Mouse (Mus musculus) heart, postnatal 0 days (tissue): ENCODE measurements around the gene Grb14. TPM values are rescaled to one million over a fixed set of nuclear protein-coding genes. Genes with fewer than 3 reads are reported as not detected.

Source experiments
- ATAC-seq: fragments of 200-750 bp; cut with Nextera tagmentation; 2 replicates; pipeline ENCODE4 v1.8.0; 2017; ENCODE audit warnings: low read depth, moderate number of reproducible peaks, moderate library complexity; ENCODE audit not compliant: insufficient read depth
- DNase-seq: peaks from one replicate; pipeline ENCODE4 v3.0.0-alpha.2; 2016; ENCODE audit warnings: low spot score
- H3K27ac ChIP-seq: fragments of 300-500 bp; sonication (generic); 2 replicates; pipeline ENCODE4 v1.5.1; 2014; ENCODE audit warnings: low read depth, mild to moderate bottlenecking
- H3K27me3 ChIP-seq: fragments of 300-500 bp; sonication (generic); 2 replicates; pipeline ENCODE4 v1.6.1; 2014; ENCODE audit warnings: low read length, mixed read lengths; ENCODE audit not compliant: control insufficient read depth, insufficient read depth
- H3K36me3 ChIP-seq: fragments of 300-500 bp; sonication (generic); replicated peaks from 2 replicates; pipeline ENCODE4 v1.6.1; 2014; ENCODE audit warnings: low read length, mixed read lengths; ENCODE audit not compliant: control insufficient read depth, insufficient read depth
- H3K4me1 ChIP-seq: fragments of 300-500 bp; sonication (generic); 2 replicates; pipeline ENCODE4 v1.6.1; 2014; ENCODE audit warnings: antibody characterized with exemption; ENCODE audit not compliant: control insufficient read depth, insufficient read depth
- H3K4me2 ChIP-seq: fragments of 300-500 bp; sonication (generic); 2 replicates; pipeline ENCODE4 v1.6.1; 2014; ENCODE audit warnings: low read depth, mild to moderate bottlenecking, low read length, moderate library complexity
- H3K4me3 ChIP-seq: fragments of 300-500 bp; sonication (generic); 2 replicates; pipeline ENCODE4 v1.5.1; 2014; ENCODE audit warnings: low read depth, low read length
- H3K9ac ChIP-seq: fragments of 300-500 bp; sonication (generic); replicated peaks from 2 replicates; pipeline ENCODE4 v1.6.1; 2014; ENCODE audit warnings: low read depth, low read length, mixed read lengths
- H3K9me3 ChIP-seq: fragments of 300-500 bp; sonication (generic); replicated peaks from 2 replicates; pipeline ENCODE4 v1.6.1; 2016; ENCODE audit warnings: low read length; ENCODE audit not compliant: control insufficient read depth
- CTCF ChIP-seq: IDR thresholded peaks from 2 replicates; pipeline ENCODE4 v1.5.1; 2016; ENCODE audit warnings: antibody characterized with exemption, control low read depth, low read depth
- EP300 ChIP-seq: IDR thresholded peaks from 2 replicates; pipeline ENCODE4 v1.6.1; 2016; ENCODE audit warnings: antibody characterized with exemption, low read depth
- WGBS: fragments of 180-500 bp; shearing (Covaris S2); extraction: QIAGEN DNeasy Blood & Tissue Kit; methylation state at CpG from one replicate; pipeline ENCODE4 v1.1.7; 2014; 5-methylcytosine and 5-hydroxymethylcytosine counted together
- polyA plus RNA-seq: library from polyadenylated mRNA; unstranded; fragments of >200 nt; fragmentation: Nextera tagmentation; extraction: Ambion mirVana; gene quantifications from 2 replicates; pipeline ENCODE4 v1.2.1, GENCODE M21; 2015
- total RNA-seq: library from RNA; depleted of rRNA; stranded (reverse); fragments of >200 nt; gene quantifications from 2 replicates; pipeline ENCODE4 v1.2.3, GENCODE M21; 2014; ENCODE audit warnings: low replicate concordance

Grb14 gene
- total and polyA plus RNA-seq, 2 experiments from 2014 or later: 102 to 166 TPM

- Histone ChIP-seq H3K27me3 (no peaks in the 10 kb centered on the region), H3K4me1 (peaks cover 25% of the 10 kb centered on the region), H3K36me3 (no peaks in the 10 kb centered on the region), H3K9ac (no peak overlapping the region), H3K27ac (no peak overlapping the region), H3K4me3 (no peak overlapping the region), H3K4me2 (no peak overlapping the region), H3K9me3 (no peaks in the 10 kb centered on the region)
- DNase-seq (no peak), ATAC-seq (no peak; the same call in 1 of the 2 replicates)
- TF ChIP-seq CTCF (no peak), EP300 (no peak)
- 85% methylated on average over 10 of the region's 10 CpGs for WGBS
Measured at GRCm38 (mm10) chr2:64973819-64974441, 50.9 kb downstream of the Grb14 start.

GRCm38 (mm10) chr2:64973125-64973524 lies 51.7 kb downstream of the Grb14 start:
- no peak overlapping the region for H3K9ac ChIP-seq
- no peak overlapping the region for H3K4me3 ChIP-seq
- no peak for DNase-seq
- no peaks in the 10 kb centered on the region for H3K27me3 ChIP-seq
- TF ChIP-seq EP300 (no peak), CTCF (no peak)
- H3K9me3 ChIP-seq: no peaks in the 10 kb centered on the region
- 21% methylated on average over 1 of the region's 1 CpGs for WGBS
- peak overlapping the region; percentile 51; the same call in 1 of the 2 replicates for H3K27ac ChIP-seq
- H3K4me1 ChIP-seq: peaks cover 25% of the 10 kb centered on the region
- no peaks in the 10 kb centered on the region for H3K36me3 ChIP-seq
- no peak overlapping the region for H3K4me2 ChIP-seq
- no peak for ATAC-seq

GRCm38 (mm10) chr2:64971828-64972227 lies 53.0 kb downstream of the Grb14 start:
- no peaks in the 10 kb centered on the region for H3K9me3 ChIP-seq
- TF ChIP-seq EP300 (no peak), CTCF (no peak)
- H3K36me3 ChIP-seq: no peaks in the 10 kb centered on the region
- DNase-seq (no peak), ATAC-seq (no peak)
- peaks cover 33% of the 10 kb centered on the region for H3K4me1 ChIP-seq
- no peak overlapping the region for H3K9ac ChIP-seq
- H3K4me3 ChIP-seq: no peak overlapping the region
- WGBS: 41% methylated on average over 5 of the region's 5 CpGs
- no peaks in the 10 kb centered on the region for H3K27me3 ChIP-seq
- H3K4me2 ChIP-seq: no peak overlapping the region
- peak overlapping the region; percentile 43; the same call in 1 of the 2 replicates for H3K27ac ChIP-seq

GRCm38 (mm10) chr2:64970992-64971391 lies 53.8 kb downstream of the Grb14 start:
- peaks cover 40% of the 10 kb centered on the region for H3K4me1 ChIP-seq
- ATAC-seq (no peak), DNase-seq (no peak)
- no peaks in the 10 kb centered on the region for H3K36me3 ChIP-seq
- H3K27ac ChIP-seq: no peak overlapping the region
- H3K9me3 ChIP-seq: no peaks in the 10 kb centered on the region
- H3K4me2 ChIP-seq: no peak overlapping the region
- H3K4me3 ChIP-seq: no peak overlapping the region
- no peaks in the 10 kb centered on the region for H3K27me3 ChIP-seq
- no peak for TF ChIP-seq CTCF
- no peak for TF ChIP-seq EP300
- H3K9ac ChIP-seq: no peak overlapping the region
- 78% methylated on average over 8 of the region's 8 CpGs for WGBS

GRCm38 (mm10) chr2:64966893-64967444 lies 57.8 kb downstream of the Grb14 start:
- H3K27ac ChIP-seq: peak overlapping the region; percentile 49
- H3K4me3 ChIP-seq: no peak overlapping the region
- TF ChIP-seq CTCF (no peak), EP300 (no peak)
- no peak overlapping the region for H3K9ac ChIP-seq
- WGBS: 75% methylated on average over 6 of the region's 6 CpGs
- H3K36me3 ChIP-seq: no peaks in the 10 kb centered on the region
- no peaks in the 10 kb centered on the region for H3K9me3 ChIP-seq
- H3K27me3 ChIP-seq: no peaks in the 10 kb centered on the region
- H3K4me1 ChIP-seq: peaks cover 22% of the 10 kb centered on the region
- ATAC-seq (no peak), DNase-seq (no peak)
- H3K4me2 ChIP-seq: 0 out of 2 replicates have a peak overlapping the region, but pooled peaks have one; percentile 18
